22 mouse cellular contexts compared by ENCODE assay signal in genomic region chr6:88816913-88817312, GRCm38 (mm10). TPM values are rescaled to one million over a fixed set of nuclear protein-coding genes. Genes with fewer than 3 reads are reported as not detected.
A peak's percentile ranks its signal among the peaks of the same experiment; 100 is the strongest.
DNase-seq lines count a peak whose midpoint lies in the region; ATAC-seq lines count a peak whose summit lies in the region.
"Had no signal": no experiment of that assay in that cellular context is flagged by ENCODE, and none has a peak within 500 bp of the region (broad histone marks: within the 10 kb centered on the region; RNA-seq: fewer than 3 reads in every experiment).

No protein-coding gene starts in this region.

- no peaks in the 10 kb centered on the region for H3K36me3 ChIP-seq in hindbrain, embryonic 10.5 days
- no peaks in the 10 kb centered on the region for H3K36me3 ChIP-seq in hindbrain, embryonic 11.5 days (ENCODE audit: control insufficient read depth, insufficient read depth, low read length)
- no peaks in the 10 kb centered on the region for H3K36me3 ChIP-seq in midbrain, embryonic 12.5 days
- H3K36me3 ChIP-seq in midbrain, embryonic 11.5 days (ENCODE audit: control insufficient read depth, insufficient read depth, low read length) = no peaks in the 10 kb centered on the region
- H3K36me3 ChIP-seq: embryonic facial prominence, embryonic 13.5 days; embryonic facial prominence, embryonic 15.5 days; forebrain, embryonic 10.5 days; forebrain, embryonic 12.5 days had no signal

- no peaks in the 10 kb centered on the region for H3K9me3 ChIP-seq in hindbrain, embryonic 10.5 days
- H3K9me3 ChIP-seq in hindbrain, embryonic 11.5 days (ENCODE audit: control insufficient read depth, low read length) = no peaks in the 10 kb centered on the region
- no peaks in the 10 kb centered on the region for H3K9me3 ChIP-seq in midbrain, embryonic 12.5 days
- no peaks in the 10 kb centered on the region for H3K9me3 ChIP-seq in midbrain, embryonic 11.5 days (ENCODE audit: control insufficient read depth, low read length)
- H3K9me3 ChIP-seq: embryonic facial prominence, embryonic 13.5 days; embryonic facial prominence, embryonic 15.5 days; forebrain, embryonic 10.5 days; forebrain, embryonic 12.5 days had no signal

- WGBS in hindbrain, embryonic 10.5 days = 85% methylated on average over 3 of the region's 3 CpGs
- 93% methylated on average over 3 of the region's 3 CpGs for WGBS in hindbrain, embryonic 11.5 days
- 90% methylated on average over 3 of the region's 3 CpGs for WGBS in midbrain, embryonic 12.5 days
- 87% methylated on average over 3 of the region's 3 CpGs for WGBS in midbrain, embryonic 11.5 days

- no peaks in the 10 kb centered on the region for H3K27me3 ChIP-seq in hindbrain, embryonic 10.5 days (ENCODE audit: insufficient read depth, poor library complexity, severe bottlenecking)
- H3K27me3 ChIP-seq in hindbrain, embryonic 11.5 days (ENCODE audit: control insufficient read depth, insufficient read depth, low read length) = no peaks in the 10 kb centered on the region
- H3K27me3 ChIP-seq in midbrain, embryonic 12.5 days = no peaks in the 10 kb centered on the region
- no peaks in the 10 kb centered on the region for H3K27me3 ChIP-seq in midbrain, embryonic 11.5 days (ENCODE audit: control insufficient read depth, insufficient read depth, low read length)
- H3K27me3 ChIP-seq: embryonic facial prominence, embryonic 13.5 days; embryonic facial prominence, embryonic 15.5 days; forebrain, embryonic 12.5 days had no signal

- no peak for DNase-seq in hindbrain, embryonic 10.5 days (ENCODE audit: low spot score)
- DNase-seq in hindbrain, embryonic 11.5 days (ENCODE audit: low spot score) = no peak
- DNase-seq in midbrain, embryonic 11.5 days (ENCODE audit: low spot score, missing footprints) = no peak
- DNase-seq in thymus, postnatal 14 days = no peak
- DNase-seq: adrenal gland, adult 2 months; adrenal gland, postnatal 10 days; adrenal gland, postnatal 25 days; cerebellum, adult 11 months; cerebellum, adult 18-20 months; cerebellum, adult 8-10 months; cerebellum, adult 9-11 months; cerebellum, postnatal 14 days; cerebellum, postnatal 36 days; embryo, embryonic 11 days had no signal

- H3K4me2 ChIP-seq in hindbrain, embryonic 11.5 days (replicated peaks; ENCODE audit: low read depth, low read length) = no peak overlapping the region
- no peak overlapping the region for H3K4me2 ChIP-seq in midbrain, embryonic 12.5 days (replicated peaks)
- no peak overlapping the region for H3K4me2 ChIP-seq in midbrain, embryonic 11.5 days
- H3K4me2 ChIP-seq: embryonic facial prominence, embryonic 13.5 days; embryonic facial prominence, embryonic 15.5 days; forebrain, embryonic 12.5 days had no signal

- 0 out of 2 replicates have a peak overlapping the region, but pooled peaks have one; percentile 16 for H3K27ac ChIP-seq in hindbrain, embryonic 10.5 days
- H3K27ac ChIP-seq in hindbrain, embryonic 11.5 days (ENCODE audit: low read depth, low read length) = no peak overlapping the region
- no peak overlapping the region for H3K27ac ChIP-seq in midbrain, embryonic 12.5 days (replicated peaks)
- no peak overlapping the region for H3K27ac ChIP-seq in midbrain, embryonic 11.5 days (ENCODE audit: low read depth, low read length)
- H3K27ac ChIP-seq: embryonic facial prominence, embryonic 13.5 days; embryonic facial prominence, embryonic 15.5 days; forebrain, embryonic 10.5 days; forebrain, embryonic 12.5 days had no signal

- no peak overlapping the region for H3K4me3 ChIP-seq in hindbrain, embryonic 10.5 days
- H3K4me3 ChIP-seq in hindbrain, embryonic 11.5 days (ENCODE audit: low read depth, low read length) = no peak overlapping the region
- H3K4me3 ChIP-seq in midbrain, embryonic 12.5 days = no peak overlapping the region
- H3K4me3 ChIP-seq in midbrain, embryonic 11.5 days (ENCODE audit: low read depth, low read length) = no peak overlapping the region
- H3K4me3 ChIP-seq: embryonic facial prominence, embryonic 13.5 days; embryonic facial prominence, embryonic 15.5 days; erythroblast, embryonic 14.5 days; forebrain, embryonic 10.5 days; forebrain, embryonic 12.5 days had no signal

- H3K9ac ChIP-seq in hindbrain, embryonic 11.5 days (ENCODE audit: low read depth, low read length) = no peak overlapping the region
- 0 out of 2 replicates have a peak overlapping the region, but pooled peaks have one; percentile 11 for H3K9ac ChIP-seq in midbrain, embryonic 12.5 days (replicated peaks)
- H3K9ac ChIP-seq in midbrain, embryonic 11.5 days (ENCODE audit: low read length) = no peak overlapping the region
- H3K9ac ChIP-seq: embryonic facial prominence, embryonic 13.5 days; embryonic facial prominence, embryonic 15.5 days; forebrain, embryonic 12.5 days had no signal

- H3K4me1 ChIP-seq in hindbrain, embryonic 10.5 days (replicated peaks) = peaks cover 35% of the 10 kb centered on the region
- no peaks in the 10 kb centered on the region for H3K4me1 ChIP-seq in hindbrain, embryonic 11.5 days (replicated peaks; ENCODE audit: control insufficient read depth, insufficient read depth, low read length)
- H3K4me1 ChIP-seq in midbrain, embryonic 12.5 days = peaks cover 7% of the 10 kb centered on the region
- no peaks in the 10 kb centered on the region for H3K4me1 ChIP-seq in midbrain, embryonic 11.5 days (ENCODE audit: control insufficient read depth, insufficient read depth, low read length)

- no peak for ATAC-seq in hindbrain, embryonic 11.5 days (ENCODE audit: low FRiP score)
- no peak for ATAC-seq in midbrain, embryonic 12.5 days (ENCODE audit: low FRiP score, low read depth)
- ATAC-seq in midbrain, embryonic 11.5 days (ENCODE audit: low FRiP score) = no peak
- ATAC-seq: forebrain, embryonic 14.5 days; forebrain, embryonic 16.5 days had no signal

RNA-seq across cellular contexts. Expression of gene Abtb1, which starts 24.9 kb away (rescaled TPM):
- 27.2 and 27.5 TPM in 2 replicates for polyA plus RNA-seq in hindbrain, embryonic 10.5 days (2016; fragmentation: Nextera tagmentation; extraction: Ambion mirVana)
- polyA plus RNA-seq in hindbrain, embryonic 11.5 days (2014; fragmentation: Nextera tagmentation; extraction: Ambion mirVana) = 16.1 and 18.4 TPM in 2 replicates
- 27.7 and 30.0 TPM in 2 replicates for polyA plus RNA-seq in midbrain, embryonic 12.5 days (2016; fragmentation: Nextera tagmentation; extraction: Ambion mirVana)
- 15.4 and 17.4 TPM in 2 replicates for polyA plus RNA-seq in midbrain, embryonic 11.5 days (2014; fragmentation: Nextera tagmentation; extraction: Ambion mirVana)

RNA-seq across cellular contexts. Expression of gene Podxl2, which starts 57.9 kb away (rescaled TPM):
- polyA plus RNA-seq in hindbrain, embryonic 10.5 days (2016; fragmentation: Nextera tagmentation; extraction: Ambion mirVana) = 81.1 and 182 TPM in 2 replicates
- 151 and 156 TPM in 2 replicates for polyA plus RNA-seq in hindbrain, embryonic 11.5 days (2014; fragmentation: Nextera tagmentation; extraction: Ambion mirVana)
- polyA plus RNA-seq in midbrain, embryonic 12.5 days (2016; fragmentation: Nextera tagmentation; extraction: Ambion mirVana) = 305 and 314 TPM in 2 replicates
- 118 and 119 TPM in 2 replicates for polyA plus RNA-seq in midbrain, embryonic 11.5 days (2014; fragmentation: Nextera tagmentation; extraction: Ambion mirVana)
